Mouse (Mus musculus): ENCODE results near the gene Tirap. TPM values are rescaled to one million over a fixed set of nuclear protein-coding genes. Genes with fewer than 3 reads are reported as not detected.
A peak's percentile ranks its signal among the peaks of the same experiment; 100 is the strongest.

Tirap gene
- total RNA-seq, 2 experiments from 2014 or later = 6.6 to 8.0 TPM

DNA sequence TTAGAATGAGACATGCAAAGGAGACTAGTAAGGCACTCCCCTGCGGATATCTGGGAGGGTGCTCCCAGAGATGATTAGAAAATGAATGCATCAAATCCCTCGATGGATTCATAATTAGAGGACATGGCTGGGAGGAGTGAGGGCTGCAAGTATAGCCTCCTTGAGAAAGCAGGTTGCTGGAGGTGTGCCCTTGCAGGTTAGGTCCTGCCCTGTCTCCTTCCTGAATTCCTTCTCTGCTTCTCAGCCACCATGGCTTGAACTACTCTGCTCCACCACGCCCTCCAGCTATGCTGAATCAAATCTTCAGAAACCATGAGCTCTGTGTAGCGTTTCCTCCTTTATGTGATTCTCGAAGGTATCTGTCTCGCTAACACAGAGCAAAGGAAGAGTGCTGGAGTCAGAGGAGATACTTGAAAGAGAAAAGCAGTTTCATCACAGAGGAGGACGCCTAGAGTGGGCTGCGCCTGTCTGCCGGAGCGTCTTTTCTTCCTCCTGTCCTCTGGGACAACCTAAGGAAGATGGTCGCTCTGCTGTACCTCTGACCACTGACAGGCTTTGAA lies 7.0 kb downstream of the Tirap start:
- no peak for DNase-seq
- intact Hi-C loops (cut with DNase I) = no loop called here

DNA sequence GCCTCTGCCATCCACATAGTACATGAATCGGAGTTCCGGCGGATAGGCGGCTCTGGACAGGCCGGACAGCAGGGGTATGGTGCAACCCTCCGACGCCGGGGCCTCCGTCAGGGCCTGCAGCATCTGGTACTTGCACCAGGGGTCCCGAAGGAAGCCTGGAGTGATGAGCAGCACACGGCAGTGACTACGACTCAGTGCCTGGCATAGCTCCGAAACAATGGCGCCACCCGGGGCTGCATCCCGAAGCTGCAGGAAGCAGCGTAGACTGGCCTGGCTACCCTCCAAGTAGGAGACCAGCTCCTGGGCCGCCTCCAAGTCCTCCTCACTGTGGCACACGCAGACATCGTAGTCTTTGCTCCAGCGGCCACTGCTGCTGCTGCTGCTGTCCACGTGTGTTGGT lies 11.4 kb downstream of the Tirap start:
- DNase-seq = peak; percentile 37 to 57
- intact Hi-C loops (cut with DNase I) = no loop called here

DNA sequence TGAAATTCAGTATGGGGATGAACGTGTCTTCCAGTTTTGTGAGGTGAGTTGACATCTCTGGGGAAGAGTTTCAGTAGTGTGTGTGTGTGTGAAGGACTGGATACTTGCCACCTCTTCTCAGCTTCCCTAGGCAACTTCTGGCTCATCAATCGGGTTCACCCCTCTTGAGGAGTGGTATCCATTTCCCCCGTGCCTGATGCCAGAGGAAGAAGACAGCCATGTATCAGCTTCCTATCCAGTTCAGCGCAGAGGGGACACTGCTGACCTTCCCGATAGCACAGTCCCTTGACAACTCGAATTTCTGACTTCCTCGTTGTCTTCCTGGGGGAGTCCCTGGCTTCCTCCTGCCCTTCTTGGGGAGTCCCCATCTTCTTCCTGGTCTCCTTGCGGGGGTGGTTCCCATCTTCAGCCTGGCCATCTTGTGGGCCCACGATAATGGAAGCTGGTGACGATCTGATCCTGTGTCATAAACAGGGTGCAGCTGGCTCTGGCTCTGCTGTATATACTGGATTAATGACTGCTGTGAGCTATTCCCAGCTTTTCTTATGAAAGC lies 12.7 kb downstream of the Tirap start:
- DNase-seq = no peak
- intact Hi-C loops (cut with DNase I) = no loop called here

DNA sequence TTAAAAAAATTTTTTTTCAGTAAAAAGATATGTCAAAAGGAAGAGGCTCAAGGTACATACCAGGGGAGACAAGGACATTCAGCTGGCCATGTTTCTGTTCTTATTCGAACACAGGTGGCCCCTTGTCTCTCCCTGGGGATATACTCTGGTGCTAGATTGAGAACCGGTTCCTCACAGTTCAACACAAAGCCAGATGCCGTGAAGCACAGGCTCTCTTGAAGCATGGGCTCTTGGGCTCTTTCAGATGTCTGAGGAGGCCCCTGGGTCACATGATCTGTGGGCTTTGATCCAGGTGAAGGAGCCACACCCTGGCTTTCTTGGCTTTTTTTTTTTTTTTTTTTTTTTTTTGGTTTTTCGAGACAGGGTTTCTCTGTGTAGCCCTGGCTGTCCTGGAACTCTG lies 13.7 kb downstream of the Tirap start:
- intact Hi-C loops (cut with DNase I) = no loop called here
- no peak for DNase-seq

DNA sequence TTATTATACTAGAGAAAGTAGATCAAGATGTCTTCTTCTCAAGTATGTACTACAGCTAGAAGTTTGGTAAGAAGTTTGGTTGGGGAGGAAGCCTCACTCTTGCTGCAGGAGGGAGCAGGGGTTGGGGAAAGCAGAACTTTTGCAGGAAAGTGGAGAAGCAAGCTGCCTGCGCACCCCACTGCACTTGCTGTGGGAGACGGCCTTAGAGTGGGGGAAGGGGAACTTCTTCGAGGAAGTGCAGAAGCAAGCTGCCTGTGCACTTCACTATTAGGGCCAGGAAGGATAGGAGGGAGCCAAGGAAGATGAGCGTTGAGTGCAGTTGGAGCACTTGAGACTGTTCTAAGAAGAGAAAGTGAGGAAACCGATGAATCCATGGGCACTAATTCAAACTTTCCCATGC lies 16.7 kb downstream of the Tirap start:
- DNase-seq = no peak
- intact Hi-C loops (cut with DNase I) = no loop called here

DNA sequence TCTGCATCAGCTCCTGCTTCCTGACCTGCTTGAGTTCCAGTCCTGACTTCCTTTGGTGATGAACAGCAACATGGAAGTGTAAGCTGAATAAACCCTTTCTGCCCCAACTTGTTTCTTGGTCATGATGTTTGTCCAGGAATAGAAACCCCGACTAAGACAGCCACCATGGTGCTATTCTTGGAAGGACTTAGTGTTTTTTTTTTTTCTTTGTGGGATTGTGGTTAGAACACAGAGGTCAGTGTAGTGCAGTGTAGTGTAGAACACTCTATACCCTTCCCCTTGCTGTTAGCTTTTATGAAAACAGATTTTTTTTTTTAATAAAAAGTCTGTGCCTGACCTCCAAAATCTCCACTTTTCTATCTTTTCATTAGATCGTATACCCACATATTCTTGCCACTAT lies 17.3 kb downstream of the Tirap start:
- no peak for DNase-seq
- intact Hi-C loops (cut with DNase I) = no loop called here

DNA sequence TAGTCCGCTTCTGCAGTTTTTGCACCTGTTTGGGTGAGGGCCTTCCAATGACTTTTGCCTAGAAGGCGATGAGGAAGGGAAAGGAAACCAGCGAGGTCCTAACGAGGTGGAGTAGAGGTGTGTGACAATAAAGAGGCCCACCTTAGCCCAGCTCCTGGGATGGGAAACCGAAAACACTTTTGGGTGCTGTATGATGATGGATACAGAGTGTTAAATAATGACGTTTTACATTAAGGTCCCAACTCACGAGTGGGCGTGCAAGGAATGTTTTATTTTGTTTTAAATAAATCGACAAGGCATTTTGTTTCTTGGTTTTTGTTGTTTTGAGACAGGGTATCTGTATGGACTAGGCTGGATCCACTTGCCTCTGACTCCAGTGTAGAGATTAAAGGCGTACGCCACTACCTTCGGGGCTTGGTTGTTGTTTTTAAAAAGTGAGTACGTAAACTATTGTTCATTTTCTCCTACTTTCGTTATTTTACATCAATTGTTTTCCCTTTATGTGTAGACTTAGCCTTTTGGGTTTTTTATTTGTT lies 23.9 kb downstream of the Tirap start:
- intact Hi-C loops (cut with DNase I) = no loop called here
- DNase-seq = no peak

DNA sequence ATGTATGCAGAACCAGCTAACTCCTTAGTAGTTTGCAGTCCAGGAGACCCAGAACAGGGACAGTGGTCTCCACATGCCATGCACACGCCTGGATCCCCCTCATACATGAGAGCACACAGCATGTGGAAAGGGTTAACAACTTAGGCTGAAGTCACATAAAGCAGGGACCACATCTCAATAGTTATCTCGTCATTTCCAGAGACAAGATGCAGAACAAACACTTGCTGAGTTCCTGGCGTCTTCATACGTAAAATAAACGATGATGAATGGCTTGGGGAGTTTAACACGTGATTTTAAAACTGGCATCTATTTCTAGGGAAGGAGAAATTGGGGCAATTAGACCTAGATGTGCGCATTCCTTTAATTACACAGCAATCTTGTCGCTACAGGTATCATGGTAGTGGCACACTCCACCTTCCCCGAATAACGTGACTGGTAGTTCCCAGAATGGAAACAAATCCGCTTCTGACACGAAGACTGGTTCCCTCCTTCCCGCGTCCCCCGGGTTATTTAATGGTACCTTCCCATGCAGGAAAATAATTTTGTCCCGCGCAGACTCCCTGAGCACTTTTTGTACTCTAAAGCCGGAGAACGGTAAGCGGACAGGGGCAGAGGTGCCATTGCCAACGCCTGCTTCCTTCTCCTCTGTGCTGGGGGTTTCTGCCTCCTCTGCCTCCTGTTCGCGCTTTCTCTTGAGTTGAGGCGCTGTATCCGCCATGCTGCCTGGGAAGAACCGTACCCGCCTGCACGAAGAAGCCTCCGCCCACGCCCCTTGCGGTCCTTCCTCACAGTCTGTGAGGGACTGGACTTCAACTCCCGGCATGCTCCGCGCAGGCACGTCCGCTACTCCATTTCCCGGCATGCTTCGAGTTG lies 24.6 kb downstream of the Tirap start, which contains the start of gene Dcps:
Gene Dcps (minus strand): TSS at position 811 of the 873 bp plus-strand sequence.
- peak; percentile 95 to 96 for DNase-seq
- intact Hi-C loops (cut with DNase I) = no loop called here

DNA sequence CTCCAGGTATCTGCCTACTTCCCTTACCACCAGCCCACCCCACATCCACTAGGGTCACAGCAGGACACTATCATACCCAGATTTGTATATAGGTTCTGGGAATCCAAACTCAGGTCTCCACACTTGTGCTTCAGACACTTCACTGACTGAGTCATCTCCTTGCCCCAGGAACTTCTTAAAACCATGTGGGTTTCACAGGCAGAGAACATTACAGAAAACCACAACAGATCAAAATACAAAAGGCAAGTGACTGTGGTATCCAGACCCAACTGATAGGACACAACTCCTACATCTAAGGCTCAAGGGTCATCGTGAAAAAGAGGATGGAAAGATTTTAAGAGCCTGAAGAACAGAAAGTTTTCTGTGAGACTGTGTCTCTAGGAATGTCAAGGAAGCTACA lies 26.8 kb downstream of the Tirap start:
- no peak for DNase-seq
- intact Hi-C loops (cut with DNase I) = no loop called here

DNA sequence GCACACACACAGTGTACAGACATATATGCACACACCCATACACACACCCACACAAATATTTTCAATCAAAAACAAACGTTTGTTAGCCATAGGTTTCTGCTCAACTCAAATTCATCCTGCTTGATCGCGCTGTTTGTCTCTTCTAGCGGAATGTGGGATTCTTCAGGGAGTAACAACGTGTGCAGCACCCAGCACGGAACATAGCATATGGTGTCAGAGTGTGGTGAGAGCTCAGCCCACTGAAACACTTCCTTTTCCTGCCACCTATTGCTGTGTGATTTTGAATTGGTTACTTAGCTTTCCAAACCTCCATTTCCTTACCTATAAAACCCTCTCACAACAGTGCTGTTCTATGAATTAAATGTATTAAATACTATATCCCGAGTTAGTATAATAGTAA lies 30.0 kb downstream of the Tirap start:
- intact Hi-C loops (cut with DNase I) = no loop called here
- DNase-seq = no peak

DNA sequence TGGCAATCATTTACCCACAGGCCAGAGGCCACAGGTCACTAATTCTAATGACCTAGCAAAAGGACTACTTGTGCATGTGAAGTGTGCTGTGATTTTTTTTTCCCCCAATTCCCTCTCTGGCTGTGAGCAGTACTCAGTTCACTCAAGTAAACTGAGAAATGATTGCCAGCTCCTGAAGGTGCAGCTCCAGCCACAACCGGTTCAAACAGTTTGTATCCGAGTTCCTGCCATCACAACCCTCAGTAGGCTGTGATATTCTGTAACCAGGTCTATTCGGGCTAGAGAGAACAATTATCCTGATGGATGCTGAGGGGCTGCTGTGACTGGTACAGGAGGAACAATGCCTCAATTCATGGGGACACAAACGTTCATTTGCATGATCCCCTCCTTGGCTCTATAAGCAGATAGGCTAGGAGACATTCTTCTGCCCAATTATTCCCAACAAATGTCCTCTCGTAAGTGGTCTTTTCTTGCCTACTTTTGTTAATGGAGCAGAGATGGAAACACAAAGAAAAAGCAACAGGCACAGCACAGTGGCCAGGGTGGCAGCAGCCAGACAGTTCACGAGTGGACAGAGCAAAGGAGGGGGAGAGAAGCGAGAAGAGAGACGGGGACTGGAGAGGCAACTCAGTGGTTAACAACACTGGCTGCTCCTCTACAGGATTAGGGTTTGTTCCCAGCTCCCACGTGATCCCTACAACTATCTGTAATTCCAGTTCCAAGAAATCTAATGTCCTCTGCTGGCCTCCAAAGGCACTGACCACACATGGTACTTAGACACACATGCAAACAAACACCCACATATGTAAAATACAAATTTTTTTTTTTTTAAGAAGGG lies 33.1 kb downstream of the Tirap start:
- peak in 1 of 2 experiments; percentile 26 for DNase-seq
- intact Hi-C loops (cut with DNase I) = loop anchor here (1.0 to 10.0 kb wide), 5 partner anchors 50 to 668 kb away; no protein-coding TSS in a partner anchor

DNA sequence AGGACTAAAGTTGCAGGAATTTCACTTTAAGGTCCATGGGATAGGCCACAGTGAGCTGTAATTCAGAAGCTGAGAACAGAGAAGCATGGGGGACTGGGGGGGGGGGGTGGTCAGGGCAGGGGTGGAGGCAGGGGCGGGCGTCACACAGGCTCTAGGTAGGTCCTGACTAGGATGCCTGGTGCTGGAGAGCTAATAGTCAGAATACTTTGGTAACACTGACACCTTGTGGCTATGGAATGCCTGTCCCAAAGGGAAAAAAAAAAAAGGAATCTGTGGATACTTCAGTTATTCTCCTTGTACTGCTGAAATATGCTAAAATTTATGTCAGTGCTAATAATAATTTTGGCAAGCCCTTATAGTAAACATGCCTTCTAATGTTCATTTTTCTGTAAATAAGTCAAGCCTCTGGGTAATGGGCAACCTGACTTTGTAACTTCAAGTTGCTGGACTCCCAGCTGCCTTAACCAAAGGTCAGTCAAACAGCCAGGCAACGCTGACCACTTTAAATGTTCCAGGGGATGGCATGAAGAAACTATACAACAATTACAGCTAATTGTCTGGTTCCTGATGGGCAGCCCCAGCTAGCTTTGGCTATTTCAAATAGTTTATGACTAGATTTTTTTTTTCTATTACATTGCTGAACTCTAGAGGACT lies 33.8 kb downstream of the Tirap start:
- intact Hi-C loops (cut with DNase I) = loop anchor here (1.0 to 10.0 kb wide), 5 partner anchors 49 to 667 kb away; no protein-coding TSS in a partner anchor
- DNase-seq = peak; percentile 42 to 68

DNA sequence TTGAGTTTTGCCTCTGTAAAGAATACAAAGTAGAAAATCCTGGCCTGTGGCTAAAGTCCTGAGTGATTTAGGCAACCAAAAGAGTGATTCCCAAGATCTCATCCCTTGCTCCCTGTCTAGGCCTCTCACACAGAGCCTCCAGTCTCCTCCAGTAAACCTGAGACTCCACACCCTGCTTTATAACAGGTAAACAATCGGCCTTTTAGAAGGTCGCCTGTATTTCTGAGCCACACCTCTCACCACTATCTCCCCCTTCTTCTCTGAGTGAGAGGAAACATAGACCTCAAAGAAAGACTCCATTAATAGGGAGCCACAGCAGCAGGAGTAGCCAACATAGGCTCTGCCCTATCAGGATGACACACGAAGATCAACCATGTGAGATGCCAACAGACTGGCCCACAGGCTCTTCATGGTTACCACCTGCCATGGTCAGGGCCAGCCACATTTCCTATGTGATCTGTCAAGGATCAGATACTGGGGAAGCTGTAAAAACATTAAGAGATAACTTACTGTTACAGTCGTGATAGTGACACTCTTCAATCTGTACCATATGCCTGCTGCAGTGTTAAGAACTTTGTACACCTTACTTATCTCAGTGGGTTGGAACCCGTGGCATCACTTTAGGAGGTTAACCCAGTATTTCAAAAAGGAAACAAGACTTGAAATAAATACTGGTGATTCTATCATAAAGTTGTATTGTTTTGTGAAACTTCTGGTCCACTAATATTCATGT lies 35.8 kb downstream of the Tirap start:
- intact Hi-C loops (cut with DNase I) = loop anchor here (10.0 kb wide), 2 partner anchors 310 to 410 kb away; no protein-coding TSS in a partner anchor

DNA sequence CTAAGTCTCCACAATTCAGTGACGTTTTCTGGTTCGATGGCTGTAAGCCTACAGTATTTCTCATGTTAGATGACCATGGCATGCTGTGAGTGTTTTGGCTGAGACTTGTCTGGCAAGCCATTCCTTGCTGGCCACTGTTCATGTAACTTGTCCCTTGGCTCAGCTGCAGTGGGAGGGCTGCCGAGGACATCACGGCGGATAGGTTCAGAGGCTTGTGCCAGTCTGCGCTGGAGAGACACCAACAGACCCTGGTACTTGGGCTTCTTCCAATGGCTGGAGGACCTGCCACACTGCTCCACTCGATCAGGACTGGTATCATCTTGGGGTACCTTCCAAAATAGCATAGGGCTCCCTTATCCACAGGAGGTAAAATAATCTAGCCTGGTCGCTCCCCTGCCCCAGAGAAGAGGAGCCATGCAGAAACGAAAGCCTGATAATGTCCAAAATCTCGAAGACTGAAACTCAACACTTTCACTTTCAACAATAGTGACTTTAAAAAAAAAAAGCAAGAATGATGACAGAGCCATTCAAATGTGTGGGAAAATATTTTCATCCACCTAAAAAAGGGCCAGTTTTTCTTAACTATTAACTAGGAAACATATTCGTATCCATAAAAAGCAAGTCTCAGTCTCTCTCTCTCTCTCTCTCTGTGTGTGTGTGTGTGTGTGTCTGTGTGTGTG lies 36.9 kb downstream of the Tirap start:
- DNase-seq = peak; percentile 86 to 88
- intact Hi-C loops (cut with DNase I) = loop anchor here (10.0 kb wide), 2 partner anchors 308 to 408 kb away; no protein-coding TSS in a partner anchor

More for the DNA sequence above, 35.8 kb downstream of the Tirap start:
- no peak for DNase-seq

DNA sequence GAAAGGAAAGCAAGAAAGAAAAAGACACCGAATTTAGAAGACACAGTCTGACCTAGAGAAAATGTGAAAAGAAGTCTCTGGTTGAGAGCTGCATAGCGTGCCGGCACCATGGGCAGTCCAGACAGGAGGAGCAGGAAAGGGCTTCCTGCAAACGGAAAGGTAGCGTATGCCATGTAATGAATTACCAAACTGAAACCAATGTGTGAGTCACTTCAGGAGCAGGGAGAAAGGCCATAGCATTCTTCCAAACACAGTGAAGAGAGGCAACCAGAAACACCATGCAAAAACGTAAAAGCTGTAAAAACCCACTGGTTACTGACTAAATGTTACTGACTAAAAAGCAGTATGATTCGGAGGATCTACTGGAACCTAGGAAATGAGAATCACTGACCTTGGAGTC lies 38.4 kb downstream of the Tirap start:
- DNase-seq = no peak
- intact Hi-C loops (cut with DNase I) = loop anchor here (10.0 kb wide), 2 partner anchors 307 to 407 kb away; no protein-coding TSS in a partner anchor

DNA sequence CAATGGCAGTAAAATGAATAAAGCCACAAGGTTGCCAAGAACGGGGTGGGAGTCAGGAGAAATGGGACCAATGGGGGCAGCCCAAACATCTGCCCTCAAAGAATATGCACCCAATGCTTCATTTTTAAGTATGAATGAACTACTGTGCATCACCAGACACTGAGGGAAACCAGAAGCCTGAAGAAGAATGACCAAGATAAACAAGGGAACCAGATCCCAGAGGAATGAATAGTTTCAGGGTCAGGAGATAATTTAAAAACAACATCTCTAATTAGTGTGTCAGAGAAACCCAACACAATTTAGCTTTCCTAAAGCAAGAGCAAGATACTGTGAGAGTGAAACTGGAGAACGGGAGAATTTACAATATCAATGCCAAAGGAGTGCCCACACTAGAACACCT lies 39.4 kb downstream of the Tirap start:
- intact Hi-C loops (cut with DNase I) = loop anchor here (10.0 kb wide), 2 partner anchors 306 to 406 kb away; no protein-coding TSS in a partner anchor
- no peak for DNase-seq

DNA sequence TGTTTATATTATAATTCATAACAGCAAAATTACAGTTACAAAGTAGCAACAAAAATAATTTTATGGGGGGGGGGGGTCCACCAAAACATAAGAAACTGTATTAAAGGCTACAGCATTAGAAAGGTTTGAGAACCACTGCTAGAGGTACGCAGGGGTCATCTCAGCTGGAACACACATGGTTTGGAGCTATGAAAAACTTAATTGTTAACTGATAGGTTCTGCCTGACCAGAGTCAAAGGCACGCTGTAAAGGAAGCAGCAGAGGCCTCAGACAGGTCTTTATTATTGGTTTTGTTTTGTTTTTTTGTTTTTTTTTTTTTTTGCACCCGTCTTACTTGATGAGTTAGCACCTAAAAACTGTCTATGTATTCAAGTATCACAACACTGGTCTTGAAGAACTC lies 41.6 kb downstream of the Tirap start:
- no peak for DNase-seq
- intact Hi-C loops (cut with DNase I) = no loop called here

DNA sequence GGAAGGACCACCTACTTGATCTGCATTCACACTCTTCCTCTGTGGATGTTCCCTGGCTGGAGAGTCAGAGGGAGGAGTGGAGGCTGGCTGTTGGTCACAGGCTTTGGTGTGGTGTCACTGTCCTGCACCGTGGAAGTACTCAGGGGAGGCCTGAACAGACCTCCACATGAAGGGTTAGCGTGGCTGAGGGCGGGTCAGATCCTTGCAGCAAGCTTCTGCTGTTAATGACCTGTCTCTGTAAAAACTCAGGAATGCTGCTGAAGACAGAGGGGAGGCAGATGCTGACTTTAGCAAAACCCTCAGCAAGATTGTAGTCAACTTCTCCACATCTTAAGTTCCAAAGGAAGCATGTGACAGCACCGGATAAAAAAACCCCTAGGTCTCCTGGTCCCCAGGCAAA lies 43.2 kb downstream of the Tirap start:
- peak in 1 of 2 experiments; percentile 24 for DNase-seq
- intact Hi-C loops (cut with DNase I) = no loop called here
